Mouse (Mus musculus) liver, postnatal 0 days (tissue): ENCODE measurements at regions not wholly inside any gene's neighbourhood (a gene's known extent, or its start where the extent isn't known, plus 50 kb on each side); places are given as distances from the start of the nearest gene placed in this dataset.

Experiments used
- CTCF ChIP-seq: sonication (generic); IDR thresholded peaks from 2 replicates; pipeline ENCODE4 v1.5.1; 2016; ENCODE audit warnings: antibody characterized with exemption, low read depth
- EP300 ChIP-seq: IDR thresholded peaks from 2 replicates; pipeline ENCODE4 v1.6.1; 2016; ENCODE audit warnings: antibody characterized with exemption, low read depth, mild to moderate bottlenecking

DNA sequence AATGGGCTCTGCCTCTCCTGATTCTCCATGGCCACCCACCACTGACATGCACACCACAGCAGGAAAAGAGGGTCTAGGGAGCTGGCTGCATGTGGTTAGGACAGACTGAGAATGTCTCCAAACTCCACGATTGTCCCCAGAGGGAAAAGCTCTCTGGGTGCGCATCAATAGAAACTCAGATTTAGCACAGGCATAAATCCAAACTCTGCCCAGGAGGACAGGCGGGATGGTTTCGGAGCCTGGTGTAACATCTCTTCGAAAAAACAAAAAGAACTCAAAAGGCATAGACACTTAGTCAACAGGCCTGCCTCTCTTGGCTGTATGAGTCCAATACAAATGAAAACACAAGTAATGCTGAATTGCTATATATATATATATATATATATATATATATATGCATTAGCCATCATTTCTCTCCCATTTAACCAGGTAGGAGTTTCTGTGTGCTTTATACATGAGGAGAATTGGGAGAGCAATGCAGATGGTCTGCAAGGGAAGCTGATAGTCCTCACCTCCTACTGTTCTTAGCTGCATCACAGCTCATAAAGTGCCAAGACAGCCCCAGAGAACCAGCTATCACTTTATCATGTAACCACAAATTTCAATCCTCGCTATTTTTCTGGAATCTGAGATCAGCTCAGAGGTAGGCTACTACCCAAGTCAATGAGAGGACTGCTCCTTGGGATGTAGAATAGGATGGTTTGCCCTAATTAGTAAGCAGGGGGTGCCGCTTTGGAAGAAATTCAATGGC lies 422.4 kb downstream of the Tmem114 start:
- no peak for TF ChIP-seq CTCF
- TF ChIP-seq EP300, result no peak
